Mouse (Mus musculus) B cell, adult (primary cell): ENCODE results near the gene Siah1b. TPM values are rescaled to one million over a fixed set of nuclear protein-coding genes. Genes with fewer than 3 reads are reported as not detected.

ENCODE experiments used
- total RNA-seq: library from RNA; stranded (reverse); gene quantifications from 4 replicates; pipeline ENCODE4 v1.2.4, GENCODE M21; 2023; ENCODE audit not compliant: inconsistent age

Gene Siah1b
- total RNA-seq, result 16.1 to 20.3 TPM (median 16.7 TPM) in 4 replicates

DNA sequence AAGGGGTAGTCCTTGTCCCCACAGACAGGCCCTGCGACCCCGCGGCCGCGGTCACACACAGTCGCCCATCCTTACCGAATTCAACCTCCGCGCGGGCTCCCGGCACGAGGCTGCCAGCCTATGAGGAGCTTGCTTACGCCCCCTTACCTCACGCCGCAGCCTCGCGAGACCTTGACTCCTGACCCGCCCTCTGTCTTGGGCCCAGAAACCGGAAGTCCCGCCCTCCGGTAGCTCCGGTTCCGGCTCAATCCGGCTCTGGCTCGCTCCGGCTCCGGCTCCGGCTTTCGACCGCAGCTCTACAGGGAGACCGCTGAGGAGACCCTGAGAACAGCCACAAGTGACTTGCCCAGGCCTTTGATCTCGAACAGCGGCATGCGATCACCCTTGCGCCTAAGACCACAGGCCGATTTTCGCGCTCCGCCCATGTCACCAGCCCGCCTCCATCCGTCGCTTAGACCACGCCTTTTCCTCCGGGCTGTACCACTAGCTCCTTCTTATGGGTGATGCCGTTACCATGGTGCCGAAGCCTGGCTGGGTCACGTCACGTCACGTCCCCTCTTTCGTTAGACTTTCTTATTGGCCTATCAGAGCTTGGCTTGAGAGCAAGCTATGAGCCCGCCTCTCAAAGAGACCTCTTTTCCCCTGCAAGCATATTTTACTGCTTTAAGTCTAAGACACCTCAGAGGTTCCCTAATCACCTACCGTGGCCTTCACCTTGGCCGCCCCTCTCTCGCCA, at the start of gene Siah1b:
Gene Siah1b (minus strand): TSS at position 454 of the 736 bp plus-strand sequence.

DNA sequence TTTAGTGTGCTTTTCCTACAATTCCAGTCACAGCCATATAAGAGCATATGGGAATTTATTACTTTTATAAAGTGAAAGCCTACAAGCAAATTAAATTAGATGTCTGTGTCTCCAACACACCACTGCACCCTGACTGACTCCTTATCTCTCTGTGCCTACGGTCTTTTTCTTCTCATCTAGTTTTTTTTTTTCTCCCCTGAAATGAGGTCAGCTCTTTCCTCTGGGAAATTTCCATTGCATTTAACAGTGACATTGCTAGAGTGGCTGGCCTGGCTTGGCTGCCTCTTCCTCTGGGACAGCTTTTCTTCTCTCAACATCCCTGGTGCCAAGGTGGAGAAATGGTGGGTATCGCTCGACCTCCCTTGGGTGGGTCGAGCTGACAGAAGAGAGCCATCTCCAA, 12.3 kb upstream of the Siah1b start, which contains the start of gene Cltrn:
Gene Cltrn (plus strand): TSS at position 249 of the 400 bp plus-strand sequence.

DNA sequence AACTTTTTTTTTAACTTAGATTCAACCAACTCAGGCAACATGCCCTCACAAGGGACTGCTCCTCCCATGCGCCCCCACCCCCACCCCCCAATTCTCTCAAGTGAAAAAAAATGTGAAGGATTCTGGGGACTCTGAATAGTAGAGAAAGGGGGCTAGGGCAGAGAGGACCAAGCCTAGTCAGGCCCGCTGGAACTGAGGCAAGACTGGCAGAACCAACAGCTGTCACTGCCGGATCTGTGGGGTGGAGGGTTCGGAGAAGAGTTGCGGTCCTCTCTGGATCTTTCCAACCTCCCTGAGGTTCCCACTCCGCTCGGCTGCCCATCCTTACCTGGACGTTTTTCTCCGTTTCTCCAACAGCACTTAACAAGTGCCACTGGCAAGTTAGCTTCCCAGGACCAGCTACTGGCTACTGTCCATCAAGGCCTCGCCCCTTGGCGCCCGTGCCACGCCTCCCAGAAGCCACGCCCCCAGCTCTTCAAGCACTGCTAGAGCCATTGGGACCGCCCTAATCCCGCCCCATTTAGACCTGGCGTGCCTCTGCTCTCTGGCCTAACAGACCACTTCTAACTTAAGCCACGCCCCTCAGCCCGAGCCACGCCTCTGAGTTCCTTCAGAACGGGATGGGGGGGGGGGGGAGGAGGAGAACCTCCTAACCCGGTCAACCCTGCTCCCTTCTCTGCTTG, 48.5 kb downstream of the Siah1b start, which contains the start of gene Car5b:
Gene Car5b (minus strand): TSS at position 391 of the 683 bp plus-strand sequence.

Other genes starting within 250 kb of the Siah1b start
- 27.4 to 31.2 TPM (median 28.5 TPM) in 4 replicates for gene Ap1s2, start 167.5 kb downstream of the Siah1b start, total RNA-seq
- gene Zrsr2, start 117.8 kb downstream of the Siah1b start, total RNA-seq, result 70.1 to 81.4 TPM (median 76.5 TPM) in 4 replicates
- 0.13 to 0.32 TPM (median 0.15 TPM) in 3 of 4 replicates, not detected in the other for gene Car5b, start 48.5 kb downstream of the Siah1b start, total RNA-seq
- gene Cltrn, start 12.3 kb upstream of the Siah1b start, total RNA-seq, result not detected in 4 replicates
- not detected in 4 replicates for gene Ace2, start 62.8 kb upstream of the Siah1b start, total RNA-seq
- gene Bmx, start 181.7 kb upstream of the Siah1b start, total RNA-seq, result not detected in 4 replicates
- gene Pir, start 192.9 kb upstream of the Siah1b start, total RNA-seq, result not detected in 4 replicates